Mouse (Mus musculus) neural tube, embryonic 14.5 days (tissue): ENCODE measurements at regions not wholly inside any gene's neighbourhood (a gene's known extent, or its start where the extent isn't known, plus 50 kb on each side); places are given as distances from the start of the nearest gene placed in this dataset.
A peak's percentile ranks its signal among the peaks of the same experiment; 100 is the strongest.

ENCODE experiments used
- ATAC-seq: fragments of 200-750 bp; cut with Nextera tagmentation; 2 replicates; pipeline ENCODE4 v1.8.0; 2017; ENCODE audit warnings: low read depth, mild to moderate bottlenecking, moderate TSS enrichment, moderate library complexity
- H3K27ac ChIP-seq: fragments of 300-500 bp; sonication (generic); 2 replicates; pipeline ENCODE4 v1.5.1; 2014; ENCODE audit warnings: low read depth, mild to moderate bottlenecking, control low read depth, low read length, moderate library complexity, mixed read lengths
- H3K27me3 ChIP-seq: fragments of 300-500 bp; sonication (generic); 2 replicates; pipeline ENCODE4 v1.6.1; 2014; ENCODE audit warnings: low read length; ENCODE audit not compliant: control insufficient read depth, insufficient read depth
- H3K36me3 ChIP-seq: fragments of 300-500 bp; sonication (generic); 2 replicates; pipeline ENCODE4 v1.6.1; 2014; ENCODE audit warnings: low read length, mixed read lengths; ENCODE audit not compliant: control insufficient read depth, insufficient read depth
- H3K4me1 ChIP-seq: fragments of 300-500 bp; sonication (generic); 2 replicates; pipeline ENCODE4 v1.6.1; 2014; ENCODE audit warnings: low read length; ENCODE audit not compliant: control insufficient read depth, insufficient read depth
- H3K4me2 ChIP-seq: fragments of 300-500 bp; sonication (generic); 2 replicates; pipeline ENCODE4 v1.6.1; 2014; ENCODE audit warnings: mild to moderate bottlenecking, low read depth, low read length, control low read depth
- H3K4me3 ChIP-seq: fragments of 300-500 bp; sonication (generic); 2 replicates; pipeline ENCODE4 v1.5.1; 2014; ENCODE audit warnings: low read depth, low read length, control low read depth, mixed read lengths
- H3K9ac ChIP-seq: fragments of 300-500 bp; sonication (generic); replicated peaks from 2 replicates; pipeline ENCODE4 v1.6.1; 2014; ENCODE audit warnings: low read depth, mild to moderate bottlenecking, control low read depth, low read length, mixed read lengths
- H3K9me3 ChIP-seq: fragments of 300-500 bp; sonication (generic); 2 replicates; pipeline ENCODE4 v1.6.1; 2016; ENCODE audit warnings: low read length; ENCODE audit not compliant: control insufficient read depth
- WGBS: fragments of 180-500 bp; shearing (Covaris S2); extraction: QIAGEN DNeasy Blood & Tissue Kit; methylation state at CpG from one replicate; pipeline ENCODE4 v1.1.7; 2014; 5-methylcytosine and 5-hydroxymethylcytosine counted together

GRCm38 (mm10) chr13:84693462-84693861, 471.4 kb downstream of the Tmem161b start:
- no peaks in the 10 kb centered on the region for H3K9me3 ChIP-seq
- no peak overlapping the region for H3K4me3 ChIP-seq
- H3K36me3 ChIP-seq: no peaks in the 10 kb centered on the region
- 94% methylated on average over 2 of the region's 2 CpGs for WGBS
- no peak overlapping the region for H3K4me2 ChIP-seq
- H3K4me1 ChIP-seq: no peaks in the 10 kb centered on the region
- H3K9ac ChIP-seq: no peak overlapping the region
- no peak overlapping the region for H3K27ac ChIP-seq
- H3K27me3 ChIP-seq: no peaks in the 10 kb centered on the region
- ATAC-seq: no peak

- Histone ChIP-seq H3K9me3 (no peaks in the 10 kb centered on the region), H3K9ac (no peak overlapping the region), H3K4me2 (no peak overlapping the region), H3K4me3 (no peak overlapping the region), H3K27ac (no peak overlapping the region), H3K27me3 (no peaks in the 10 kb centered on the region), H3K4me1 (no peaks in the 10 kb centered on the region), H3K36me3 (no peaks in the 10 kb centered on the region)
- no peak for ATAC-seq
- WGBS: 56% methylated on average over 3 of the region's 3 CpGs
Measured at GRCm38 (mm10) chr13:84698472-84699080, 476.5 kb downstream of the Tmem161b start.

- Histone ChIP-seq H3K9ac (no peak overlapping the region), H3K36me3 (no peaks in the 10 kb centered on the region), H3K27me3 (no peaks in the 10 kb centered on the region), H3K27ac (no peak overlapping the region), H3K9me3 (no peaks in the 10 kb centered on the region), H3K4me1 (no peaks in the 10 kb centered on the region), H3K4me2 (no peak overlapping the region), H3K4me3 (no peak overlapping the region)
- WGBS: 83% methylated on average over 4 of the region's 4 CpGs
- ATAC-seq: no peak
Measured at GRCm38 (mm10) chr13:84741231-84741630, 448.0 kb upstream of the Ccnh start.

- H3K9ac ChIP-seq: no peak overlapping the region
- H3K4me3 ChIP-seq: no peak overlapping the region
- H3K9me3 ChIP-seq: no peaks in the 10 kb centered on the region
- H3K4me1 ChIP-seq: no peaks in the 10 kb centered on the region
- H3K27ac ChIP-seq: no peak overlapping the region
- ATAC-seq: no peak
- no peaks in the 10 kb centered on the region for H3K36me3 ChIP-seq
- H3K27me3 ChIP-seq: no peaks in the 10 kb centered on the region
- WGBS: 92% methylated on average over 2 of the region's 2 CpGs
- H3K4me2 ChIP-seq: no peak overlapping the region
Measured at GRCm38 (mm10) chr13:84748331-84748730, 440.9 kb upstream of the Ccnh start.

DNA sequence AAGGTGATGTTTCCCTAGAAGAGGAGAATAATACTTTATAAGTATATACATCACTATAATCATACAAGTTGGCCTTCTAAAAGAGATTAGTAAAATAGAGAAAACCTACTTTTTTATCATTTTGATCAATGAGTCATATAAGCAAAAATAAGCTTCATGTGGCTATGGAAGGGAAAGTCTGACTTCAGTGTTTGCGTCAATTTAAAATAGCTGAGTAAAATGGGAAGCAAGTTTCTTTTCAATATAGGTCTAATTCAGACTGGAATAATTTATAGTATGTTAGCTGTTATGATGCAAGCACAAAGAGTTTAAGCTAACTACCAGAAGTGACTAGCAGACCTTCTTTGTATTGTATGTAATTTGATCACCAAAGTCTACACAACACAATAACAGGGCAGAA, 440.0 kb upstream of the Ccnh start:
- no peaks in the 10 kb centered on the region for H3K27me3 ChIP-seq
- no peaks in the 10 kb centered on the region for H3K36me3 ChIP-seq
- no peak overlapping the region for H3K27ac ChIP-seq
- no peaks in the 10 kb centered on the region for H3K4me1 ChIP-seq
- H3K4me3 ChIP-seq: no peak overlapping the region
- ATAC-seq: no peak
- 90% methylated on average over 1 of the region's 1 CpGs for WGBS
- H3K9ac ChIP-seq: no peak overlapping the region
- no peak overlapping the region for H3K4me2 ChIP-seq
- no peaks in the 10 kb centered on the region for H3K9me3 ChIP-seq

DNA sequence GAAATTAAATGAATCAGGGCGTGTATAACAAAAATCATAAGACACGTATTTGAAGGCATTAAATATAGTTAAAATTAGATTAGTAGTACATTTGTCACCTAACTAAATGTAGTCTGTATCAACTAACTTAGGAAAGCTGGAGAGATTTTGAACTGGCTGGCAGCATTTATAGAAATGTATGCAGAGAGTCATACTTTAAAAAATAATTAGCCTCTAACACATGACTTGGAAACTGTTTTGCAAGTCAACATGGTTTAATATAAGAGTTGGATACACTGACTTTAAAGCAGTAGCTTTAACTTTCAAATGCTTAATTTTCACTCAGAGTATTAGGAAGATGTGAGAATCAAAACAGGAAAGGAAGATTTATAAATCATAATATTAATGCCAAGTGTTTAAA, 439.1 kb upstream of the Ccnh start:
- no peak for ATAC-seq
- H3K36me3 ChIP-seq: no peaks in the 10 kb centered on the region
- H3K4me3 ChIP-seq: no peak overlapping the region
- no peak overlapping the region for H3K9ac ChIP-seq
- no peaks in the 10 kb centered on the region for H3K9me3 ChIP-seq
- no peaks in the 10 kb centered on the region for H3K27me3 ChIP-seq
- H3K27ac ChIP-seq: no peak overlapping the region
- peaks cover 5% of the 10 kb centered on the region; the same call in 1 of the 2 replicates for H3K4me1 ChIP-seq
- no peak overlapping the region for H3K4me2 ChIP-seq
- 93% methylated on average over 2 of the region's 2 CpGs for WGBS

DNA sequence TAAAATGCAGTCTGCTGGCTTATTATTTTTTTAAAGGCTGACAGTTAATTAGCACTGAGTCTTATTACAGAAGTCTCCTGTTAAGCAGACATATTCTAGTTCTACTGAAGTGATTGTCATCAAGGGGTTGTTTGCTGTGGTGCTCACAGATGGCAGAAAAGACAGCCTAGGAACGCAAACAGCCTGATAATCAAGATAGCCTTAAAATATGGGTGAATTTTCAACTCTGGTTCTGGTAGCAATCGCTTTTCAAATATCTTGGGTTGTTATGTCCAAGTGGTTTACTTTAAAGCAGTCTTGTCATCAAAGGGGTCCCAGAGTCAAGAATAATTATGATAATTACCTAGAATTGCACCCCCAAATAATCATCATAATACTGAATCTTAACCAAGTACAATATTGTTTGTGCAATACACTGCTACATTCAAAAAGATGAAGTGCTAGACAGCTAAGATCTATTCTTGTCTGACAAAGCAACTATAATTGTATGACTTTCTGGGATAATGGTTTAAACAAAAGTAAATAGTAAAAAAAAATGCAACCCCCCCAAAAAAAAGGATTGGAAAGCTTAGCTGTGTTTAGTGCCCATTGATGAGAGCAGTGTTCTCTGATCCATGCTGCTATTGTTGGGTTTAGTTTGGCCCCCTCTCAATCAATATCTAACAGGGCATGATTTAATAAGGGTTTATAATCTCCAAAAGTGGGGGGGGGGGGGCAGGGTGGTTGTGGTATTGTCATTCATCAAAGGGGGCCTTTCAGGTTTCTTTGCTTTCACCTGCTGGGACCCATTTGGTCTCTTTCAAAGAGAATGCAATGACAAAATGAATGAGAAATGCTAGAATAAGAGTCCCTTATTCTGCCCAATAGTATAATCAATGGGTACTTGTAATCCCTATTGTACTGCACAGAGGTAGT, 437.4 kb upstream of the Ccnh start:
- 66% methylated on average over 2 of the region's 2 CpGs for WGBS
- no peak overlapping the region for H3K9ac ChIP-seq
- H3K4me3 ChIP-seq: no peak overlapping the region
- ATAC-seq: peak; percentile 60
- no peak overlapping the region for H3K4me2 ChIP-seq
- peaks cover 5% of the 10 kb centered on the region; the same call in 1 of the 2 replicates for H3K4me1 ChIP-seq
- H3K9me3 ChIP-seq: no peaks in the 10 kb centered on the region
- H3K36me3 ChIP-seq: no peaks in the 10 kb centered on the region
- no peaks in the 10 kb centered on the region for H3K27me3 ChIP-seq
- no peak overlapping the region for H3K27ac ChIP-seq

- WGBS: 72% methylated on average over 4 of the region's 4 CpGs
- no peaks in the 10 kb centered on the region for H3K36me3 ChIP-seq
- no peak overlapping the region for H3K9ac ChIP-seq
- H3K4me2 ChIP-seq: no peak overlapping the region
- peaks cover 5% of the 10 kb centered on the region; the same call in 1 of the 2 replicates for H3K4me1 ChIP-seq
- no peaks in the 10 kb centered on the region for H3K27me3 ChIP-seq
- no peak overlapping the region for H3K4me3 ChIP-seq
- no peaks in the 10 kb centered on the region for H3K9me3 ChIP-seq
- ATAC-seq: peak; percentile 48; the same call in 1 of the 2 replicates
- H3K27ac ChIP-seq: no peak overlapping the region
Measured at GRCm38 (mm10) chr13:84752491-84752820, 436.8 kb upstream of the Ccnh start.

DNA sequence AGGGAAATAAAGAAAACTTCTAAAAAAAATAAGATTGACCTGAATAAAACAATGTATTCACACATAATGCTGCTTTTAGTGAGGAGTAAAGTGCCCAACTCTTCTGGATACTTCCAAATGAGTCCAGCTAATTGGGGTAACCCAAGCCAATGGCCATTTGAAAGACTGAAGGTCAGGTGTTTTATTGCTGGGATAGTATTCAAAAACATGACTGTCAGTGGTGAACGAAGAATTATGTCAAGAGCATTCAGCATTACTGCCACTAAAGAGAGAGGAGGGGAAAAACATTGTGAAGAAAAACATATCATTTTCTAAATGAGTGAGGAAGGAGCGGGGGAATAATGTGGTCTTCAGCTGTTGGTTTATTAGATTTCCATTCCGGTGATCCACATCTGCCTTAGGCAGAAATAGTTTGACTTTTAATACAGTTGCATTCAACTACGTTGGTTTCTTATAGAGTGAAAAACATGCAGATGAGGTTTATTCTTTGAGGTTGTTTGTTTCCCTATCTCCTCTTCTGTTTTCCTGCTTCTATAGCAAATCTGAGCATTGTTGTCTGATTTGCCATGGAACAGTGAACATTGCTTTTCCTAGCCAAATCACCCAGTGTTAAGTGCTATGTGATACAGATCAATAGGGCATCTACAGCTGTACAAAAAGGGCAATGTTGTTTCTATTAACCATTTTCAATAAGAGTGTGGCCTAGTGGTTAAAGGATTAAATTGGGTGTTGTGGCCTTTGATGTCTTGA, 435.3 kb upstream of the Ccnh start:
- ATAC-seq: no peak
- Histone ChIP-seq H3K4me1 (peaks cover 9% of the 10 kb centered on the region), H3K36me3 (no peaks in the 10 kb centered on the region), H3K9ac (no peak overlapping the region), H3K9me3 (no peaks in the 10 kb centered on the region), H3K4me3 (no peak overlapping the region), H3K27ac (no peak overlapping the region), H3K27me3 (no peaks in the 10 kb centered on the region), H3K4me2 (no peak overlapping the region)
- 47% methylated on average over 4 of the region's 4 CpGs for WGBS
